Mouse (Mus musculus) c-Kit-negative CD71-positive TER-119-positive erythroid progenitor cells, embryonic 14.5 days (primary cell): ENCODE measurements around the gene Zfp786.
A peak's percentile ranks its signal among the peaks of the same experiment; 100 is the strongest.
"Not testable (repeated sequence)": the region's sequence is repeated elsewhere in the genome, so short reads cannot be mapped to it uniquely, and the experiment has no call there.

ENCODE experiments used
- DNase-seq: peaks from one replicate; pipeline ENCODE4 v3.0.0-alpha.2; 2013; ENCODE audit warnings: low read depth, low spot score

Gene Zfp786

GRCm38 (mm10) chr6:47830104-47831078, at the start of gene Zfp786:
Gene Zfp786 (minus strand): TSS chr6:47830867.
- DNase-seq, result peak; percentile 71

DNA sequence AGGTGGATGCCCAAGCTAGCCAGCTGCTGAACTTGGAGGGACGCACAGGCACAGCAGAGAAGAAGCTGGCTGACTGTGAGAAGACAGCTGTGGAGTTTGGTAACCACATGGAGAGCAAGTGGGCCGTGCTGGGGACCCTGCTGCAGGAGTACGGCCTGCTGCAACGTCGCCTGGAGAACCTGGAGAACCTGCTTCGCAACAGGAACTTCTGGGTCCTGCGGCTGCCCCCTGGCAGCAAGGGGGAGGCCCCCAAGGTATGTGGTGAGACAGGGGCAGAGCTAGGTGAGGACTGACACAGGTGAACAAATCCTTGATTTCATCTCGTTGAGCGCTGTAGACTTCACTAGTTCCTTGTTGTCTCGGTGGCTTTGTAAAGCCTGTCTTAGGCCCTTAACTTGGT, 49.5 kb upstream of the Zfp786 start:
- DNase-seq, result no peak

GRCm38 (mm10) chr6:47879049-47879716, 48.5 kb upstream of the Zfp786 start:
- DNase-seq, result no peak

DNA sequence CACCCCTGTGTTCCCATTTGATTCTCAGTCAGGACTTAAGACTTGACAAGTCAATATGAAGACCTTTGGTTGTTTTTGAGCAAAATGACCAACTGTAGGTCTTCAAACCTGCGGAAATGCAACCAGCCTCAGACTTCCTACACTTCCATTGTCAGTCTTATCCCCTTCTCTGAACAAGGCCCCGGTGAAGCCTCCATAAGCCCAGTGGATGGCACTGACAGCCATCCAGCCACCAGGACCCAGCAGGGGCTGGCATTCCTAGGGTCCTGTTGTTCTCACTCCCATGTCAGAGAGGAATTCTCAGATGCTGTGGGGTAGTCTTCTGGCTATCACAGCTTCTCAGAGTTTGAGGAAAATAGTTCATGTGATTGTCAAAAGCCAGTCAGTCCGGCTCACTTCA, 47.9 kb upstream of the Zfp786 start:
- no peak for DNase-seq

- no peak for DNase-seq
These were observed 47.5 kb upstream of the Zfp786 start for GRCm38 (mm10) chr6:47878133-47878514.

GRCm38 (mm10) chr6:47877461-47878132, 46.9 kb upstream of the Zfp786 start:
- DNase-seq, result peak; percentile 57

DNA sequence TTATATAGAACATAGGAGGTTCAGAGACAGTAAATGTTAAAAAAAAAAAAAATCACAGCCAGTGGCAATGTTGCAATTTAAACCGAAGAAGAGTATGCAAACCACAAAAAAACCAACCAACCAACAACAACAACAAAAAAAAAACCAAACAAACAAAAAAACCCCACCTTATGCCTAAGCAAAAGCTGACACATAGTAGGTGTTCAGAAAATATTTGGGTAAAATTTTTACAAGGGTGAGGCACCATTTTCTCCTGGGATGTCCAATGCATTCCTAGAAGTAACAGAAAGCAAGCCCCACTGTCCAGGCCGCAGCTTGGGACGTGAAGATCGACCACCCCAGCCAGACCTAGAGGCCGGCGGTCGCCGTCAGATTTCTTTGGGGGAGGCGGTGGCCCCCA, 46.4 kb upstream of the Zfp786 start, which contains the start of gene Zfp282:
Zfp282 (plus strand) TSS at position 147 of the 400 bp plus-strand sequence.
- DNase-seq, result no peak

DNA sequence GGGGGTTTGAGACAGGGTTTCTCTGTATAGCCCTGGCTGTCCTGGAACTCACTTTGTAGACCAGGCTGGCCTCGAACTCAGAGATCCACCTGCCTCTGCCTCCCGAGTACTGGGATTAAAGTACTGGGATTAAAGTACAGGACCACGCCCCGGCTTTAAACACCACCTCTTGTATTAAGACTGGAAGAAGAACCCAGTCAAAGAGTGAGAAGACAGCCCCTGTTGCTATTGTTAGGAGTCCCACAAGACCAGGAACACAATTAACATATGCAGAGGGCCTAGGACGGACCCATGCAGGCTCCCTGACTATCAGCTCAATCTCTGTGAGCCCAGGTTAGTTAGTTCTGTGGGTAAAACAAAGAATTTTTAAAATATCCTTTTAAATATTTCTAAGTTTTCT, 41.6 kb upstream of the Zfp786 start:
- DNase-seq, result no peak

GRCm38 (mm10) chr6:47857729-47858128, 27.1 kb upstream of the Zfp786 start:
- not testable (repeated sequence) for DNase-seq

DNA sequence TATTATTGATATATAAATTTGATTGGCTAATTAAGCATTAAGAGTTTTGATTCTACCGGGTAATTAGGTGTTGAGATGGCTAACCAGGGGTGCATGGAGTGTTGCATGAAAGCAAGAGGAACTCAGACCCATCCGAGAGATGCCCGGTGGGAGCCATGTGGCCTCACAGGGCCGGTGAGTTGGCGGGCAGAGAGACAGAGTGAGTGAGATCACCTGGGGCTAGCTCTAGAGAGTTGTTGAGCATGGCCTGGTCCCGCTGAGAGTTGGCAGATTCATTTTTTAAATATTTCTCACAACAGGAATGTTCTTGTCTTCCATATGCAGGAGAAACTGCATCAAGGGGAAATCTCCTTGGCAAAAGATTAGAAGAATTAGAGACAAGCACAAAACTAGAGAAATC, 26.6 kb upstream of the Zfp786 start:
- DNase-seq, result no peak

- DNase-seq, result no peak
These were observed 15.1 kb upstream of the Zfp786 start for GRCm38 (mm10) chr6:47845779-47846178.

- no peak for DNase-seq
These were observed 11.7 kb upstream of the Zfp786 start for GRCm38 (mm10) chr6:47842337-47842736.

DNA sequence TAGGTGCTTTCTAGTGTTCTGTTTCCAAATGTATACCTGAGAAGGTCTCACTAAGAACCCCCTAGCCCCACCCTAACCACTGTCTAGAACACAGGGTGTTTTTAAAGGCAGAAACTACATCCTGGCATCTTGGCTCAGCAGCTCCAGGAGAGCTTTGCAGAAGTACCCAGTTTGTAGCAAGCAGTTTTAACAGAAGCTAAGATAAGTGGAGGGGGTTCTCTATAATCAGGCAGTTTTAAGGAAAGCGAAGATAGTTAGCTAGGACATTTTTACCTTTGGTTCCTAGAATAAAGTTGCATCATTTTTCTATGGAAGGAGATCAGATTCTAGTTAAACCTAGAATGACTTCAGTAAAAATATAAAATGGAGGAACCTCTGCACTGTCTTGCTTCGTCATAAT, 11.2 kb upstream of the Zfp786 start:
- no peak for DNase-seq

GRCm38 (mm10) chr6:47841077-47841476, 10.4 kb upstream of the Zfp786 start:
- no peak for DNase-seq

- no peak for DNase-seq
These were observed 7.0 kb upstream of the Zfp786 start for GRCm38 (mm10) chr6:47837630-47838029.

DNA sequence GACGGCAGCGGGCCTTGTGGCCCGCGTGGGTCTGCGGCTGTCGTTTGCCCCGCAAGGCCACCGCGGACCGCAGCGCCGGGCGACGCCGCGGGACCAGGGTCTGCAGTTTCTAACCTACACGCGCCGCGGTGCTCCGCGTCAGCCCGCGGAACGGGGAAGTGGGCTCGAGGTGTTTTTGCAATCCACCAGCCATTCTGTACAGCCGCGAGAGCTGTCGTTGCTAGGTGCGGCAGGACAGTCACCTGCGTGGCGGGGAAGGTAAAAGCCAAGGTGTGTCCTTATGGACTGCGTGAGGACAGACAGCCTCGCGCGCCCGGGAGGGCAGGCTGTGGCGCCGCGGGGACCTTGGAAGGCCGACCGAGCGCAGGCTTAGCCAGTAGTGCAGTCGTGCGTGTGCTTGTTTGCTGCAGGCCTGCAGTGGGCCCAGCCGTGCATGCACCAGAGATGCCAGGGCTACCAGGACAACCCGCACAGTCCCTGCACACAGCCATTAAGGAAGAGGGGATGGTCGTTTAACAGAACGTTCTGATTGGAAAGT, 5.4 kb upstream of the Zfp786 start:
- no peak for DNase-seq

- DNase-seq, result peak; percentile 86
These were observed 4.9 kb upstream of the Zfp786 start, which contains the start of gene Zfp398 for GRCm38 (mm10) chr6:47835482-47835983. Gene Zfp398 (plus strand): TSS chr6:47835661.

DNA sequence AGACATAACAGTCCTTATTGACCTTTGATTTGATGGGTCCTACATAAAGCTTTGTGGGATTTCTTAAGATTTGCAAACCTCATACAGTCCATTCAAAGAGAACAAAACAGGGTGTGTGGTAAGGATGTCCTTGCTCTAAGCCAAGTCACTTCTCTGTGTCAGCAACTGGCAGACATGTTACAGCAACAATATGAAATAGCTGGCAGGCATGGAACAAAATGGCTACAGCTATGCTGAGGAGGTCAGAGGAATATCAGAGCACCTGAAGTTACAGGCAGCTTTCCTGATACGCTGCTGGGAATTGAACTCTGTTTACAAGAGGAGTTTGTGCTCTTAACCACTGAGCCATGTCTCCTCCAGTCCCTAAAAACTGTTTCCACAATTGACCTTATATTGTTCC, 1.6 kb upstream of the Zfp786 start:
- DNase-seq, result no peak

DNA sequence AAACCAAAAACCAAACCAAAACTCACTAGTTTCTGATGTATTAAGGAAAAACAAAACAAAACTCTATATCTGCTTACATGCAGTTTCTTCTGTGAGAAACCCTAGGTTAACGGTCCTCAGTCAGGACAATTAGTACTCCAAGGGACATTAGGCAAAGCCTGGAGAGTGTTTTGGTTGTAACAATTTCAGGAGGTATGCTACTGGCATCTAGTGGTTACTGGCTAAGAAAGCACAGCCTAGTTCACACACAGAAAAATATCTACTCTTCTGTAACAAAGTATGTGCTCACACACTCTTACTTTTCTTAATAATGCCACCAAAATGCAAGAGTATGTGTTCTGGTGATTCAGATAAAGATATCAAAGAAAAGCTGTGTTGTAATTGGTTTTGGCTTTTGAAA, 1.7 kb downstream of the Zfp786 start:
- DNase-seq, result no peak

DNA sequence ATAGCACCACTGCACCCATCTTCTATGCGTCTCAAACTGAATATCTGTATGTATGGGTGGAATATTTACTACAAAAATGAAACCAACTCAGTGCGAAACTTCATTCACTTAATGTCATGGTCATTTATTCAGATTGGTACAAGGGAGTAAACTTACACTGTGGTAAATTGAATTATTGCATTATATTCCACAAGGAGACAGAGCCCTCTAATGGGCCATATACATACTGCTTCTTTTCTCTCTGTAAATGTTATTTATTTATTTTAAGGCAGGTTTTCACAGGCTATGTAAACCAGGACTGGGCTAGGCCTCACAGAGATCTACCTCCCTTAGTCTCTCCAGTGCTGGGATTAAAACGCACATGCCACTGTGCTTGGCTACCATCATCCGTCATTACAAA, 3.2 kb downstream of the Zfp786 start:
- no peak for DNase-seq

DNA sequence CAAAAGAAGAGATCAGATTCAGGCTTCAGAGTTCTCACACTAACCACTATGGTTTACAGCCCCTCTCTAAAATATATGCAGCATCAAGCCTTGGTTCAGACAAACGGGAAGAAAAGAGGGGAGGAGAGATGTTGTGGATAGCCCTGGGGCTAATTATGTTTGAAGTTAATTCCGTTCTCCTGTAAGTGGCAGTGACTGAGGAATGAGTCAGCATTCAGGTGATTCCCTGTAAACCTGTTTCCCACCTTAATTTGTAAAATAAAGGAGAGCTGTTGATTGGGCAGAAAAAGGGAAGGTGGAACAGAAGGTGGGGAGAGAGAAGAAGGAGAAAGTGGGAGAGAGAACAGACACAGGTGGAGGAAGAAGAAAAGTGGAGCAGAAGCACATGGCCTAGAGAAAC, 6.4 kb downstream of the Zfp786 start:
- DNase-seq, result no peak

GRCm38 (mm10) chr6:47821776-47822175, 8.9 kb downstream of the Zfp786 start:
- no peak for DNase-seq
